Mouse (Mus musculus): Measurements from ENCODE around the gene Gm11639. TPM values are rescaled to one million over a fixed set of nuclear protein-coding genes. Genes with fewer than 3 reads are reported as not detected.

Gm11639 gene
- polyA plus RNA-seq, 1 experiment, result not detected

GRCm38 (mm10) chr11:104660599-104660998 lies 24.9 kb upstream of the Gm11639 start:
- Histone ChIP-seq H3K79me3 (ENCODE audit: low read depth) (no peaks in the 10 kb centered on the region), H3ac (ENCODE audit: control insufficient read depth, insufficient read length, low read depth) (no peak overlapping the region), H3K36me3 (ENCODE audit: control insufficient read depth, insufficient read depth) (peaks cover 36% of the 10 kb centered on the region), H3K4me3 (ENCODE audit: insufficient read depth, poor library complexity, severe bottlenecking) (no peak overlapping the region), H3K27me3 (ENCODE audit: control insufficient read depth, insufficient read depth, insufficient read length) (no peaks in the 10 kb centered on the region), H3K79me2 (ENCODE audit: control insufficient read depth, insufficient read depth) (no peaks in the 10 kb centered on the region)
- TF ChIP-seq MYOD1 (IDR thresholded peaks at IDR 0.05; ENCODE audit: control insufficient read depth, insufficient read length, low read depth) (no peak), USF1 (IDR thresholded peaks at IDR 0.05; ENCODE audit: low read depth) (no peak), FOSL1 (IDR thresholded peaks at IDR 0.05; ENCODE audit: insufficient read depth, low read length, poor library complexity, severe bottlenecking) (no peak), CTCF (IDR thresholded peaks at IDR 0.05; ENCODE audit: control insufficient read depth, insufficient read depth, insufficient read length) (no peak), CEBPB (IDR thresholded peaks at IDR 0.05; ENCODE audit: low read depth) (no peak), MAX (IDR thresholded peaks at IDR 0.05) (no peak), MYOG (IDR thresholded peaks at IDR 0.05; ENCODE audit: control insufficient read depth, extremely low read depth, insufficient read length) (no peak)

DNA sequence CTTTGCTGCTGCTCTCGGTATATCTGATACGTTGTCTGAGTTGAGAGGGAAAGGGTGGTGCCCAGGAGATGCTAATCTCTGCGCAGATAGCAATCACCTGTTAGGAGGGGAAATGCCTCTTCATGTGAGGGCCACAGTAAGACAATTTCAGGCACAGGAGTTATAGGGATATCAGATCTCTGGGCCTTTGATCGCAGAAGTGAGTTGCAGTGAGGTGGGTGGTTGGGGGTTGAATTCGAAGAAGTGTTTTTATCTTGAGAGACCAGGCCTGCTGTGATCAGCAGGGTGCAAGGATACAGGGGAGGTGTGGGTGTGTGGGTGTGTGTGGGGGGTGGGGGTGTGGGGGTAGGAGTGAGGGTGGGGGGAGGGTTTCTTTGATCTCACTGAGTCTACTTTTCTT lies 24.4 kb upstream of the Gm11639 start:
- H3K79me3 ChIP-seq (ENCODE audit: low read depth), result no peaks in the 10 kb centered on the region
- H3K36me3 ChIP-seq (ENCODE audit: control insufficient read depth, insufficient read depth), result peaks cover 36% of the 10 kb centered on the region
- no peaks in the 10 kb centered on the region for H3K79me2 ChIP-seq (ENCODE audit: control insufficient read depth, insufficient read depth)
- no peaks in the 10 kb centered on the region for H3K27me3 ChIP-seq (ENCODE audit: control insufficient read depth, insufficient read depth, insufficient read length)
- no peak overlapping the region for H3K4me3 ChIP-seq (ENCODE audit: insufficient read depth, poor library complexity, severe bottlenecking)
- TF ChIP-seq MYOG (IDR thresholded peaks at IDR 0.05; ENCODE audit: control insufficient read depth, extremely low read depth, insufficient read length) (no peak), MAX (IDR thresholded peaks at IDR 0.05) (no peak)
- H3ac ChIP-seq (ENCODE audit: control insufficient read depth, insufficient read length, low read depth), result no peak overlapping the region

GRCm38 (mm10) chr11:104661531-104662205 lies 23.8 kb upstream of the Gm11639 start:
- Histone ChIP-seq H3K27me3 (ENCODE audit: control insufficient read depth, insufficient read depth, insufficient read length) (no peaks in the 10 kb centered on the region), H3K79me3 (ENCODE audit: low read depth) (no peaks in the 10 kb centered on the region), H3K36me3 (ENCODE audit: control insufficient read depth, insufficient read depth) (peaks cover 37% of the 10 kb centered on the region), H3K4me3 (ENCODE audit: insufficient read depth, poor library complexity, severe bottlenecking) (no peak overlapping the region), H3ac (ENCODE audit: control insufficient read depth, insufficient read length, low read depth) (no peak overlapping the region), H3K79me2 (ENCODE audit: control insufficient read depth, insufficient read depth) (no peaks in the 10 kb centered on the region)
- no peak for TF ChIP-seq MYOG (IDR thresholded peaks at IDR 0.05; ENCODE audit: control insufficient read depth, extremely low read depth, insufficient read length)
- no peak for TF ChIP-seq MAX (IDR thresholded peaks at IDR 0.05)
- no peak for TF ChIP-seq USF1 (IDR thresholded peaks at IDR 0.05; ENCODE audit: low read depth)
- TF ChIP-seq MYOD1 (IDR thresholded peaks at IDR 0.05; ENCODE audit: control insufficient read depth, insufficient read length, low read depth), result no peak
- no peak for TF ChIP-seq CTCF (IDR thresholded peaks at IDR 0.05; ENCODE audit: control insufficient read depth, insufficient read depth, insufficient read length)
- TF ChIP-seq CEBPB (IDR thresholded peaks at IDR 0.05; ENCODE audit: low read depth), result no peak
- no peak for TF ChIP-seq FOSL1 (IDR thresholded peaks at IDR 0.05; ENCODE audit: insufficient read depth, low read length, poor library complexity, severe bottlenecking)

DNA sequence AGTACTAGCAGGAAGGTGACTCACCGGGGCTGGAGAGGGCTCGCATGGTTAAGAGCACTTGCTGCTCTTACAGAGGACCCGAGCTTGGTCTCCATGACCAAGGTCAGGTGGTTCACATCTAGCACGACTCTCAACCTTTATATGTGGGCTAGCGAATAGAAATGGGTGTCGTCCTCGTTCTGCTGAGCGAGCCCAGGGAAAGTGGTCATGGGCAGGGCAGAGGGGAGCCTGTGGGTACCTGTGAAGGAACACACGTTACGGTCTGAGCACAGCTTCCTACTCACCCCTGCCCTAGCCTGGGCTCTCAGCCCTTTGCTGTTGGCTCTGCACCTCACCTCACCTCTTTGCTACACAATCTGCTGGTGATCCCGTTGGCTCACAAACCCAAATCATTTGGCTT lies 22.9 kb upstream of the Gm11639 start:
- H3K79me2 ChIP-seq (ENCODE audit: control insufficient read depth, insufficient read depth), result no peaks in the 10 kb centered on the region
- H3K79me3 ChIP-seq (ENCODE audit: low read depth), result no peaks in the 10 kb centered on the region
- TF ChIP-seq USF1 (IDR thresholded peaks at IDR 0.05; ENCODE audit: low read depth) (no peak), CEBPB (IDR thresholded peaks at IDR 0.05; ENCODE audit: low read depth) (no peak), MAX (IDR thresholded peaks at IDR 0.05) (no peak), CTCF (IDR thresholded peaks at IDR 0.05; ENCODE audit: control insufficient read depth, insufficient read depth, insufficient read length) (no peak), FOSL1 (IDR thresholded peaks at IDR 0.05; ENCODE audit: insufficient read depth, low read length, poor library complexity, severe bottlenecking) (no peak), MYOG (IDR thresholded peaks at IDR 0.05; ENCODE audit: control insufficient read depth, extremely low read depth, insufficient read length) (no peak), MYOD1 (IDR thresholded peaks at IDR 0.05; ENCODE audit: control insufficient read depth, insufficient read length, low read depth) (no peak)
- no peak overlapping the region for H3ac ChIP-seq (ENCODE audit: control insufficient read depth, insufficient read length, low read depth)
- peaks cover 40% of the 10 kb centered on the region for H3K36me3 ChIP-seq (ENCODE audit: control insufficient read depth, insufficient read depth)
- no peak overlapping the region for H3K4me3 ChIP-seq (ENCODE audit: insufficient read depth, poor library complexity, severe bottlenecking)
- H3K27me3 ChIP-seq (ENCODE audit: control insufficient read depth, insufficient read depth, insufficient read length), result no peaks in the 10 kb centered on the region

DNA sequence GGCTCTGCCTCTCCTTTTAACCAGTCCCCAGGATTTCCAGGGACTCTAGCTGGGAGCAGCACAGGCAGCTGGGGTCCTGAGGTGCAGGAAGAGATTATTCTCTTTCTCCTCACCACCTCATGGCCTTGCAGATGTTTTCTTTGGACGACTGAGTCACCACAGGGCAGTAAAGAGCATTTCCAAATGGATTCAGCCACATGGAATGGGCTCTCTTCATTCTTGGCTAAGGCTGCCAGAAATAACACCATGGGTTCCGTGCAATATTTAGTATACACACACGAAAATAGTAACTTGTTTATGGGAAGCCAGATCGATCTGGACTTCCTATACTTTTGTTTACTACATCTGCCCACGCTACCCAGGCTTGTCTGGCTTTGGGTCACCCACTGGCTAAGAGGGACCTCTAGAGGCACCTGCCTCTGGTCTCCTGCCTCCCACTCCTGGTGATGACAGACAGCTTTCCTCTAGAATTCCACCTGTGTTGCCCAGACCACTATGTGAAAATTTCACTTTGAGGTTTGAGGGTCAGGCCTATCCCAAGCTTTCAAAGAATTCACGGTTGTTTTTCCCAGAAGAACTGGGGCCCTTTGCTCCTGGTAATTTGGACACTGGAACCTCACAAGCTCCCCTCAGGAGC lies 22.1 kb upstream of the Gm11639 start:
- Histone ChIP-seq H3K79me3 (ENCODE audit: low read depth) (no peaks in the 10 kb centered on the region), H3K27me3 (ENCODE audit: control insufficient read depth, insufficient read depth, insufficient read length) (no peaks in the 10 kb centered on the region), H3K79me2 (ENCODE audit: control insufficient read depth, insufficient read depth) (no peaks in the 10 kb centered on the region), H3K4me3 (ENCODE audit: insufficient read depth, poor library complexity, severe bottlenecking) (no peak overlapping the region), H3ac (ENCODE audit: control insufficient read depth, insufficient read length, low read depth) (no peak overlapping the region), H3K36me3 (ENCODE audit: control insufficient read depth, insufficient read depth) (peaks cover 43% of the 10 kb centered on the region)
- no peak for TF ChIP-seq MYOD1 (IDR thresholded peaks at IDR 0.05; ENCODE audit: control insufficient read depth, insufficient read length, low read depth)
- TF ChIP-seq CTCF (IDR thresholded peaks at IDR 0.05; ENCODE audit: control insufficient read depth, insufficient read depth, insufficient read length), result no peak

DNA sequence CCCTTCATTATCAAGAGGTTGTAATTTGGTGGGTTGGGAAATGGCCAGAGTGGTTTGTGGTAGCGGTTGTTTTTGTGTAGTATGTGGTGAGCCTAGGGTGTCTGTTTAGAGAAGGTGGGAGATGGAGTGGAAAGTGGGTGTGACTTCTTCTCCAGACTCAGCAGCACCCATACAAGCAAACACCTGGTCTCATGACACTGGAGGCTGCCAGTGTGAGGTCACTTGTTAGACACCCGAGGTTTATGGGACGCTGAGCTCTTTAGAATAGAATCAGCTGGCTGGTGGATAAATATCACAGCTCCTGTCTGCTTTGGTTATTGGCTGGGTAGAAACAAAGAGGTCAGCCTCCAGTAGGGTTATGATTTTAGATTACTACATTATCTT lies 21.6 kb upstream of the Gm11639 start:
- Histone ChIP-seq H3K79me3 (ENCODE audit: low read depth) (no peaks in the 10 kb centered on the region), H3K79me2 (ENCODE audit: control insufficient read depth, insufficient read depth) (no peaks in the 10 kb centered on the region), H3K4me3 (ENCODE audit: insufficient read depth, poor library complexity, severe bottlenecking) (no peak overlapping the region), H3K27me3 (ENCODE audit: control insufficient read depth, insufficient read depth, insufficient read length) (no peaks in the 10 kb centered on the region), H3K36me3 (ENCODE audit: control insufficient read depth, insufficient read depth) (peaks cover 43% of the 10 kb centered on the region), H3ac (ENCODE audit: control insufficient read depth, insufficient read length, low read depth) (no peak overlapping the region)
- TF ChIP-seq MYOG (IDR thresholded peaks at IDR 0.05; ENCODE audit: control insufficient read depth, extremely low read depth, insufficient read length) (no peak), MYOD1 (IDR thresholded peaks at IDR 0.05; ENCODE audit: control insufficient read depth, insufficient read length, low read depth) (no peak), CEBPB (IDR thresholded peaks at IDR 0.05; ENCODE audit: low read depth) (no peak), FOSL1 (IDR thresholded peaks at IDR 0.05; ENCODE audit: insufficient read depth, low read length, poor library complexity, severe bottlenecking) (no peak), MAX (IDR thresholded peaks at IDR 0.05) (no peak), CTCF (IDR thresholded peaks at IDR 0.05; ENCODE audit: control insufficient read depth, insufficient read depth, insufficient read length) (no peak), USF1 (IDR thresholded peaks at IDR 0.05; ENCODE audit: low read depth) (no peak)

Measured in C2C12 (cell line).